Mouse (Mus musculus) hindbrain, embryonic 15.5 days (tissue): ENCODE measurements at regions not wholly inside any gene's neighbourhood (a gene's known extent, or its start where the extent isn't known, plus 50 kb on each side); places are given as distances from the start of the nearest gene placed in this dataset.
A peak's percentile ranks its signal among the peaks of the same experiment; 100 is the strongest.

Experiments used
- ATAC-seq: fragments of 200-750 bp; cut with Nextera tagmentation; 2 replicates; pipeline ENCODE4 v1.8.0; 2017; ENCODE audit warnings: low read depth, moderate number of reproducible peaks, moderate TSS enrichment; ENCODE audit not compliant: low FRiP score
- H3K27ac ChIP-seq: fragments of 300-500 bp; sonication (generic); replicated peaks from 2 replicates; pipeline ENCODE4 v1.5.1; 2015; ENCODE audit warnings: mild to moderate bottlenecking, inconsistent platforms
- H3K27me3 ChIP-seq: fragments of 300-500 bp; sonication (generic); 2 replicates; pipeline ENCODE4 v1.6.1; 2015; ENCODE audit warnings: control low read depth, inconsistent platforms
- H3K36me3 ChIP-seq: fragments of 300-500 bp; sonication (generic); 2 replicates; pipeline ENCODE4 v1.6.1; 2015; ENCODE audit warnings: control low read depth, inconsistent platforms
- H3K4me1 ChIP-seq: fragments of 300-500 bp; sonication (generic); replicated peaks from 2 replicates; pipeline ENCODE4 v1.6.1; 2015; ENCODE audit warnings: control low read depth, inconsistent platforms
- H3K4me2 ChIP-seq: fragments of 300-500 bp; sonication (generic); 2 replicates; pipeline ENCODE4 v1.6.1; 2015; ENCODE audit warnings: moderate library complexity, mild to moderate bottlenecking, inconsistent platforms
- H3K4me3 ChIP-seq: fragments of 300-500 bp; sonication (generic); 2 replicates; pipeline ENCODE4 v1.5.1; 2015; ENCODE audit warnings: mild to moderate bottlenecking, inconsistent platforms
- H3K9ac ChIP-seq: fragments of 300-500 bp; sonication (generic); 2 replicates; pipeline ENCODE4 v1.6.1; 2015; ENCODE audit warnings: inconsistent platforms
- H3K9me3 ChIP-seq: fragments of 300-500 bp; sonication (generic); 2 replicates; pipeline ENCODE4 v1.6.1; 2016; ENCODE audit warnings: control low read depth, inconsistent platforms
- WGBS: fragments of 180-500 bp; shearing (Covaris S2); methylation state at CpG from one replicate; pipeline ENCODE4 v1.1.7; 2015; 5-methylcytosine and 5-hydroxymethylcytosine counted together

- Histone ChIP-seq H3K4me2 (no peak overlapping the region), H3K27ac (no peak overlapping the region), H3K4me1 (peaks cover 5% of the 10 kb centered on the region), H3K4me3 (no peak overlapping the region), H3K9ac (no peak overlapping the region), H3K27me3 (no peaks in the 10 kb centered on the region), H3K36me3 (no peaks in the 10 kb centered on the region), H3K9me3 (no peaks in the 10 kb centered on the region)
- 71% methylated on average over 1 of the region's 1 CpGs for WGBS
- ATAC-seq: no peak
These were observed 254.5 kb downstream of the Plk2 start for GRCm38 (mm10) chr13:110649378-110649777.

- H3K4me2 ChIP-seq: no peak overlapping the region
- H3K27ac ChIP-seq: peak overlapping the region; percentile 17; the same call in 1 of the 2 replicates
- ATAC-seq: peak; percentile 85
- peaks cover 5% of the 10 kb centered on the region for H3K4me1 ChIP-seq
- H3K27me3 ChIP-seq: no peaks in the 10 kb centered on the region
- WGBS: 22% methylated on average over 2 of the region's 2 CpGs
- no peak overlapping the region for H3K4me3 ChIP-seq
- H3K36me3 ChIP-seq: no peaks in the 10 kb centered on the region
- no peak overlapping the region for H3K9ac ChIP-seq
- H3K9me3 ChIP-seq: no peaks in the 10 kb centered on the region
These were observed 255.1 kb downstream of the Plk2 start for GRCm38 (mm10) chr13:110649870-110650497.

GRCm38 (mm10) chr13:110652201-110652600 is 257.4 kb downstream of the Plk2 start:
- Histone ChIP-seq H3K36me3 (no peaks in the 10 kb centered on the region), H3K27ac (no peak overlapping the region), H3K4me2 (no peak overlapping the region), H3K9ac (no peak overlapping the region), H3K27me3 (no peaks in the 10 kb centered on the region), H3K9me3 (no peaks in the 10 kb centered on the region), H3K4me1 (peaks cover 5% of the 10 kb centered on the region), H3K4me3 (no peak overlapping the region)
- WGBS: 51% methylated on average over 7 of the region's 7 CpGs
- ATAC-seq: no peak

GRCm38 (mm10) chr13:110665073-110665800 is 270.4 kb downstream of the Plk2 start:
- no peak overlapping the region for H3K9ac ChIP-seq
- H3K27me3 ChIP-seq: no peaks in the 10 kb centered on the region
- no peaks in the 10 kb centered on the region for H3K36me3 ChIP-seq
- WGBS: 55% methylated on average over 2 of the region's 2 CpGs
- ATAC-seq: no peak
- H3K4me2 ChIP-seq: no peak overlapping the region
- H3K4me3 ChIP-seq: no peak overlapping the region
- H3K27ac ChIP-seq: no peak overlapping the region
- no peaks in the 10 kb centered on the region for H3K9me3 ChIP-seq
- no peaks in the 10 kb centered on the region for H3K4me1 ChIP-seq

GRCm38 (mm10) chr13:110667276-110667956 is 272.6 kb downstream of the Plk2 start:
- H3K4me2 ChIP-seq: no peak overlapping the region
- no peaks in the 10 kb centered on the region for H3K9me3 ChIP-seq
- H3K4me3 ChIP-seq: no peak overlapping the region
- ATAC-seq: no peak
- no peak overlapping the region for H3K9ac ChIP-seq
- no peaks in the 10 kb centered on the region for H3K36me3 ChIP-seq
- 60% methylated on average over 7 of the region's 7 CpGs for WGBS
- H3K27ac ChIP-seq: no peak overlapping the region
- H3K4me1 ChIP-seq: no peaks in the 10 kb centered on the region
- H3K27me3 ChIP-seq: no peaks in the 10 kb centered on the region

- 66% methylated on average over 2 of the region's 2 CpGs for WGBS
- H3K4me3 ChIP-seq: no peak overlapping the region
- H3K4me1 ChIP-seq: no peaks in the 10 kb centered on the region
- no peak for ATAC-seq
- H3K4me2 ChIP-seq: no peak overlapping the region
- no peaks in the 10 kb centered on the region for H3K27me3 ChIP-seq
- H3K36me3 ChIP-seq: no peaks in the 10 kb centered on the region
- no peak overlapping the region for H3K9ac ChIP-seq
- no peak overlapping the region for H3K27ac ChIP-seq
- H3K9me3 ChIP-seq: no peaks in the 10 kb centered on the region
These were observed 278.7 kb downstream of the Plk2 start for GRCm38 (mm10) chr13:110673536-110673935.

GRCm38 (mm10) chr13:110683259-110684041 is 288.6 kb downstream of the Plk2 start:
- Histone ChIP-seq H3K4me3 (no peak overlapping the region), H3K9ac (no peak overlapping the region), H3K27ac (no peak overlapping the region), H3K36me3 (no peaks in the 10 kb centered on the region), H3K9me3 (no peaks in the 10 kb centered on the region), H3K27me3 (no peaks in the 10 kb centered on the region), H3K4me2 (no peak overlapping the region), H3K4me1 (no peaks in the 10 kb centered on the region)
- no peak for ATAC-seq
- WGBS: 73% methylated on average over 11 of the region's 11 CpGs

GRCm38 (mm10) chr13:110688796-110689195 is 293.9 kb downstream of the Plk2 start:
- H3K9me3 ChIP-seq: no peaks in the 10 kb centered on the region
- no peak overlapping the region for H3K27ac ChIP-seq
- no peak overlapping the region for H3K9ac ChIP-seq
- H3K4me2 ChIP-seq: no peak overlapping the region
- no peaks in the 10 kb centered on the region for H3K36me3 ChIP-seq
- 79% methylated on average over 3 of the region's 3 CpGs for WGBS
- no peaks in the 10 kb centered on the region for H3K27me3 ChIP-seq
- peaks cover 15% of the 10 kb centered on the region for H3K4me1 ChIP-seq
- no peak for ATAC-seq
- no peak overlapping the region for H3K4me3 ChIP-seq

GRCm38 (mm10) chr13:110690501-110691255 is 295.8 kb downstream of the Plk2 start:
- peak overlapping the region; percentile 11; the same call in 1 of the 2 replicates for H3K4me2 ChIP-seq
- WGBS: 34% methylated on average over 10 of the region's 10 CpGs
- no peak overlapping the region for H3K9ac ChIP-seq

GRCm38 (mm10) chr13:110692696-110693095 is 297.9 kb downstream of the Plk2 start:
- no peak for ATAC-seq
- Histone ChIP-seq H3K36me3 (no peaks in the 10 kb centered on the region), H3K4me2 (no peak overlapping the region), H3K4me3 (no peak overlapping the region), H3K27me3 (no peaks in the 10 kb centered on the region), H3K4me1 (peaks cover 15% of the 10 kb centered on the region), H3K9ac (no peak overlapping the region), H3K9me3 (no peaks in the 10 kb centered on the region), H3K27ac (no peak overlapping the region)
- 78% methylated on average over 5 of the region's 5 CpGs for WGBS

More at GRCm38 (mm10) chr13:110690501-110691255, 295.8 kb downstream of the Plk2 start:
- Histone ChIP-seq H3K4me1 (peaks cover 15% of the 10 kb centered on the region), H3K27ac (no peak overlapping the region), H3K36me3 (no peaks in the 10 kb centered on the region), H3K27me3 (no peaks in the 10 kb centered on the region), H3K4me3 (no peak overlapping the region), H3K9me3 (no peaks in the 10 kb centered on the region)
- peak; percentile 74; the same call in 1 of the 2 replicates for ATAC-seq

- 65% methylated on average over 6 of the region's 6 CpGs for WGBS
- no peaks in the 10 kb centered on the region for H3K36me3 ChIP-seq
- ATAC-seq: no peak
These were observed 300.0 kb downstream of the Plk2 start for GRCm38 (mm10) chr13:110694876-110695275.

More at GRCm38 (mm10) chr13:110694876-110695275, 300.0 kb downstream of the Plk2 start:
- Histone ChIP-seq H3K27me3 (no peaks in the 10 kb centered on the region), H3K4me2 (no peak overlapping the region), H3K4me1 (peaks cover 15% of the 10 kb centered on the region), H3K27ac (no peak overlapping the region), H3K9me3 (no peaks in the 10 kb centered on the region), H3K9ac (no peak overlapping the region), H3K4me3 (no peak overlapping the region)
